In the genomic region with DNA sequence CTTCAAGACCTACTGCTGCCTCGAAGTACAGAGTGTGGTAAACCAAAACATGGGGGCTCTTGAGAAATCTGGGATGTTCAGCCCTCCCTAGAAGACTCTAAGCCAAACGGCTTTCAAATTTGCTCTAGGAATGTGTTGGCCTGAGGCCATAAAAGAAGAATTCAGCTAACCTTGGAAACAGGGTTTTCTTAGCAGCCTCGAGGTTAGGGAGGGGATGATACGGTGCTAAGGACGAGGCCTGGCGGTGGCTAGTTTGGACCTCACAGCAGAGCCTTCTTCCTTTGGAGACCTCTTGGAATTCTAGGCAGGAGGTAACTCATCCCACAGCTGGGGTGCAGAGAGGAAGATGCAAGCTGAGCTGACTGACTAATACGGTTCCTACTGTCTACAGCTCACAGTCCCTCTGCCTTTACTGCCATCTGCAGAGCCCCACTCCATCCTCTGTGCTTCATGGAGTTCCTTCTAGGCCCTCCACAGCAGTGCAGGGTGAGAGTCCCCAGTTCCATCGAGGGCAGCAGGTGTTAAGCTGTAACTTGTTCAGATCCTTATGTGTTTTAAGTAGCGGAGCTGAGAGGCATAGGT, we compare ENCODE assay signal across 20 mouse cellular contexts. TPM values are rescaled to one million over a fixed set of nuclear protein-coding genes. Genes with fewer than 3 reads are reported as not detected.
DNase-seq lines count a peak whose midpoint lies in the region; ATAC-seq and TF ChIP-seq lines count a peak whose summit lies in the region.
"Had no signal": no experiment of that assay in that cellular context is flagged by ENCODE, and none has a peak within 500 bp of the region (broad histone marks: within the 10 kb centered on the region; RNA-seq: fewer than 3 reads in every experiment).

No protein-coding gene starts in this region.

- 49% methylated on average over 9 of the region's 9 CpGs for WGBS in heart, embryonic 16.5 days
- 44% methylated on average over 9 of the region's 9 CpGs for WGBS in lung, embryonic 14.5 days
- WGBS in lung, adult 2 months: 42% methylated on average over 9 of the region's 9 CpGs

- no peak for ATAC-seq in heart, embryonic 16.5 days (replicated peaks; ENCODE audit: extremely low read depth, insufficient read depth, low FRiP score)
- no peak for ATAC-seq in lung, embryonic 14.5 days (ENCODE audit: insufficient read depth)
- ATAC-seq: forebrain, embryonic 14.5 days had no signal

- H3K4me1 ChIP-seq in heart, embryonic 16.5 days (ENCODE audit: control insufficient read depth, insufficient read depth, low read length): peaks cover 42% of the 10 kb centered on the region
- H3K4me1 ChIP-seq in lung, embryonic 14.5 days (ENCODE audit: insufficient read depth): peaks cover 18% of the 10 kb centered on the region; the same call in 1 of the 2 replicates
- H3K4me1 ChIP-seq in lung, adult 2 months (ENCODE audit: control insufficient read depth, insufficient read depth, low read length): peaks cover 10% of the 10 kb centered on the region

- TF ChIP-seq POLR2A in lung, adult 2 months (IDR thresholded peaks at IDR 0.05; ENCODE audit: borderline replicate concordance, extremely low read depth, low read depth, low read length): no peak

- DNase-seq in heart, adult 18-20 months: no peak
- DNase-seq in lung, embryonic 14.5 days: peak; percentile 42
- DNase-seq in lung, adult 2 months: no peak
- DNase-seq in ES-CJ7 (ENCODE audit: low read depth, low spot score): peak; percentile 59
- peak; percentile 79 for DNase-seq in ZHBTc4 (ENCODE audit: low read depth, low spot score)
- no peak for DNase-seq in cerebellum, adult 18-20 months
- no peak for DNase-seq in left cerebral cortex, postnatal 36 days (ENCODE audit: low spot score in 2 of 2)
- DNase-seq: adrenal gland, adult 2 months; cerebellum, adult 9-10 months; gastrocnemius, postnatal 10 days; heart, postnatal 36 days; kidney, postnatal 4 days; layer of hippocampus, postnatal 36 days; liver; lung, postnatal 10 days; right cerebral cortex, postnatal 14 days; thymus, postnatal 14 days had no signal

- H3K9ac ChIP-seq in heart, embryonic 16.5 days (ENCODE audit: low read length): peak overlapping the region; percentile 54
- no peak overlapping the region for H3K9ac ChIP-seq in lung, embryonic 14.5 days

- no peak overlapping the region for H3K4me2 ChIP-seq in heart, embryonic 16.5 days (ENCODE audit: low read depth, low read length)
- no peak overlapping the region for H3K4me2 ChIP-seq in lung, embryonic 14.5 days

- intact Hi-C loops in left cerebral cortex, postnatal 36 days (cut with DNase I): no loop called here

- H3K27me3 ChIP-seq in heart, embryonic 16.5 days (ENCODE audit: control insufficient read depth, insufficient read depth, low read length): no peaks in the 10 kb centered on the region
- no peaks in the 10 kb centered on the region for H3K27me3 ChIP-seq in lung, embryonic 14.5 days (ENCODE audit: insufficient read depth, low read length)

- peaks cover under 1% of the 10 kb centered on the region; the same call in 1 of the 2 replicates for H3K36me3 ChIP-seq in heart, embryonic 16.5 days (ENCODE audit: control insufficient read depth, insufficient read depth)
- peaks cover 4% of the 10 kb centered on the region; the same call in 1 of the 2 replicates for H3K36me3 ChIP-seq in lung, embryonic 14.5 days (ENCODE audit: insufficient read depth)

- no peak overlapping the region for H3K4me3 ChIP-seq in heart, embryonic 16.5 days (ENCODE audit: low read length)
- no peak overlapping the region for H3K4me3 ChIP-seq in lung, embryonic 14.5 days (ENCODE audit: low read depth, low read length)
- H3K4me3 ChIP-seq in lung, adult 2 months (replicated peaks; ENCODE audit: extremely low read depth, low read depth, low read length): no peak overlapping the region

- TF ChIP-seq CTCF in lung, embryonic 14.5 days (IDR thresholded peaks at IDR 0.05; ENCODE audit: low read depth): no peak
- TF ChIP-seq CTCF in lung, adult 2 months (IDR thresholded peaks at IDR 0.05; ENCODE audit: insufficient read depth, low read length): no peak

- H3K9me3 ChIP-seq in heart, embryonic 16.5 days (replicated peaks; ENCODE audit: control insufficient read depth, low read length): no peaks in the 10 kb centered on the region
- no peaks in the 10 kb centered on the region for H3K9me3 ChIP-seq in lung, embryonic 14.5 days (ENCODE audit: low read depth, low read length)

- no peak overlapping the region for H3K27ac ChIP-seq in heart, embryonic 16.5 days (ENCODE audit: low read length)
- H3K27ac ChIP-seq in lung, embryonic 14.5 days (ENCODE audit: low read depth): no peak overlapping the region
- H3K27ac ChIP-seq: stomach, postnatal 0 days had no signal

RNA-seq across cellular contexts. Expression of gene Sik3, which starts 22.8 kb away (rescaled TPM):
- 5.1 and 6.7 TPM in 2 replicates for polyA plus RNA-seq in heart, embryonic 16.5 days (2015; fragmentation: Nextera tagmentation; extraction: Ambion mirVana)
- total RNA-seq in heart, adult 18-20 months (2021): 10 to 100 TPM; 67.9 to 69.1 TPM
- polyA plus RNA-seq in lung, embryonic 14.5 days (2014; fragmentation: Nextera tagmentation; extraction: Ambion mirVana): 14.1 and 15.7 TPM in 2 replicates
- polyA plus RNA-seq in lung, adult 2 months (2012; rRNA removed): 16.7 and 22.2 TPM in 2 replicates
- 100 to 1,000 TPM; 119 to 130 TPM for total RNA-seq in left cerebral cortex, postnatal 36 days (2021)

RNA-seq across cellular contexts. Expression of gene Pafah1b2, which starts 22.9 kb away (rescaled TPM):
- polyA plus RNA-seq in heart, embryonic 16.5 days (2015; fragmentation: Nextera tagmentation; extraction: Ambion mirVana): 110 and 131 TPM in 2 replicates
- 10 to 100 TPM; 52.3 to 58.0 TPM for total RNA-seq in heart, adult 18-20 months (2021)
- polyA plus RNA-seq in lung, embryonic 14.5 days (2014; fragmentation: Nextera tagmentation; extraction: Ambion mirVana): 179 and 184 TPM in 2 replicates
- 22.0 and 24.9 TPM in 2 replicates for polyA plus RNA-seq in lung, adult 2 months (2012; rRNA removed)
- 100 to 1,000 TPM; 210 to 220 TPM for total RNA-seq in left cerebral cortex, postnatal 36 days (2021)

Comparison
In these comparisons a context has a peak if more than half of its experiments do, and no peak if none do; other contexts are left out.
1. DNase-seq: peak in lung, embryonic 14.5 days (single experiment), ES-CJ7 (single experiment) and ZHBTc4 (single experiment); none in heart, adult 18-20 months (0 of 2), lung, adult 2 months (single experiment), cerebellum, adult 18-20 months (0 of 2) and left cerebral cortex, postnatal 36 days (0 of 2).